Mouse (Mus musculus) heart, postnatal 10 days (tissue): ENCODE results near the gene Iqce. TPM values are rescaled to one million over a fixed set of nuclear protein-coding genes. Genes with fewer than 3 reads are reported as not detected.
A peak's percentile ranks its signal among the peaks of the same experiment; 100 is the strongest.

Experiments used
- DNase-seq, 2 experiments: peaks; one replicate each; pipeline ENCODE4 v3.0.0; 2021
- intact Hi-C: fragments of 180-260 bp; cut with DNase I; formaldehyde crosslinking; loops from one replicate; pipeline ENCODE4 v1.15.1; 2025
- total RNA-seq, 2 experiments: library from RNA; stranded (reverse); gene quantifications; 2 replicates each; pipeline ENCODE4 v1.2.3; 2021

Gene Iqce
- total RNA-seq, 2 experiments from 2014 or later, result 10.5 to 10.9 TPM

- DNase-seq, result peak; percentile 62 to 64
Observed at GRCm38 (mm10) chr5:140641254-140641928, 60.8 kb downstream of the Iqce start.

GRCm38 (mm10) chr5:140640812-140641211 lies 61.4 kb downstream of the Iqce start:
- intact Hi-C loops, result no loop called here
- no peak for DNase-seq

More at GRCm38 (mm10) chr5:140641254-140641928, 60.8 kb downstream of the Iqce start:
- intact Hi-C loops, result no loop called here

- intact Hi-C loops, result no loop called here
- DNase-seq, result peak; percentile 79 to 80
Observed at GRCm38 (mm10) chr5:140639871-140640270, 62.3 kb downstream of the Iqce start.

GRCm38 (mm10) chr5:140639312-140639711 lies 62.9 kb downstream of the Iqce start:
- intact Hi-C loops, result no loop called here

GRCm38 (mm10) chr5:140638484-140638883 lies 63.7 kb downstream of the Iqce start:
- intact Hi-C loops, result no loop called here
- DNase-seq, result no peak

More at GRCm38 (mm10) chr5:140639312-140639711, 62.9 kb downstream of the Iqce start:
- no peak for DNase-seq

GRCm38 (mm10) chr5:140637989-140638388 lies 64.2 kb downstream of the Iqce start:
- no peak for DNase-seq
- intact Hi-C loops, result no loop called here

GRCm38 (mm10) chr5:140637058-140637410 lies 65.1 kb downstream of the Iqce start:
- intact Hi-C loops, result no loop called here
- DNase-seq, result no peak

GRCm38 (mm10) chr5:140636316-140637057 lies 65.7 kb downstream of the Iqce start:
- intact Hi-C loops, result no loop called here
- DNase-seq, result no peak

- intact Hi-C loops, result no loop called here
- no peak for DNase-seq
Observed at GRCm38 (mm10) chr5:140634798-140635722, 67.1 kb downstream of the Iqce start.

- intact Hi-C loops, result no loop called here
- no peak for DNase-seq
Observed at GRCm38 (mm10) chr5:140633432-140633831, 68.7 kb downstream of the Iqce start.

- DNase-seq, result no peak
- intact Hi-C loops, result loop anchor here (5.0 to 10.0 kb wide), 2 partner anchors 33 to 204 kb away; no protein-coding TSS in a partner anchor
Observed at GRCm38 (mm10) chr5:140628995-140629394, 73.2 kb downstream of the Iqce start.

- no peak for DNase-seq
- intact Hi-C loops, result loop anchor here (5.0 to 10.0 kb wide), 2 partner anchors 35 to 203 kb away; no protein-coding TSS in a partner anchor
Observed at GRCm38 (mm10) chr5:140627580-140627979, 74.6 kb downstream of the Iqce start.

- DNase-seq, result no peak
- intact Hi-C loops, result loop anchor here (5.0 to 10.0 kb wide), 2 partner anchors 37 to 200 kb away; no protein-coding TSS in a partner anchor
Observed at GRCm38 (mm10) chr5:140624961-140625360, 77.2 kb downstream of the Iqce start.

- intact Hi-C loops, result loop anchor here (10.0 kb wide), 1 partner anchor 199 kb away; no protein-coding TSS in a partner anchor
- DNase-seq, result no peak
Observed at GRCm38 (mm10) chr5:140624238-140624637, 77.9 kb downstream of the Iqce start.

GRCm38 (mm10) chr5:140623791-140624190 lies 78.4 kb downstream of the Iqce start:
- intact Hi-C loops, result loop anchor here (10.0 kb wide), 1 partner anchor 199 kb away; no protein-coding TSS in a partner anchor
- DNase-seq, result no peak

GRCm38 (mm10) chr5:140622978-140623670 lies 79.1 kb downstream of the Iqce start:
- intact Hi-C loops, result loop anchor here (10.0 kb wide), 1 partner anchor 198 kb away; no protein-coding TSS in a partner anchor
- DNase-seq, result no peak

GRCm38 (mm10) chr5:140621517-140621916 lies 80.7 kb downstream of the Iqce start:
- intact Hi-C loops, result loop anchor here (10.0 kb wide), 1 partner anchor 197 kb away; no protein-coding TSS in a partner anchor
- DNase-seq, result no peak

- intact Hi-C loops, result loop anchor here (10.0 kb wide), 1 partner anchor 196 kb away; no protein-coding TSS in a partner anchor
- no peak for DNase-seq
Observed at GRCm38 (mm10) chr5:140621092-140621491, 81.1 kb downstream of the Iqce start.

GRCm38 (mm10) chr5:140619895-140620736 lies 82.1 kb downstream of the Iqce start:
- intact Hi-C loops, result loop anchor here (1.0 to 10.0 kb wide), 3 partner anchors 52 to 195 kb away; no protein-coding TSS in a partner anchor
- DNase-seq, result no peak
